Mouse (Mus musculus): ENCODE data around the gene Gnai3. TPM values are rescaled to one million over a fixed set of nuclear protein-coding genes. Genes with fewer than 3 reads are reported as not detected.

The Gnai3 gene
- polyA plus RNA-seq, 1 experiment from 2014 or later, result 112 TPM

DNA sequence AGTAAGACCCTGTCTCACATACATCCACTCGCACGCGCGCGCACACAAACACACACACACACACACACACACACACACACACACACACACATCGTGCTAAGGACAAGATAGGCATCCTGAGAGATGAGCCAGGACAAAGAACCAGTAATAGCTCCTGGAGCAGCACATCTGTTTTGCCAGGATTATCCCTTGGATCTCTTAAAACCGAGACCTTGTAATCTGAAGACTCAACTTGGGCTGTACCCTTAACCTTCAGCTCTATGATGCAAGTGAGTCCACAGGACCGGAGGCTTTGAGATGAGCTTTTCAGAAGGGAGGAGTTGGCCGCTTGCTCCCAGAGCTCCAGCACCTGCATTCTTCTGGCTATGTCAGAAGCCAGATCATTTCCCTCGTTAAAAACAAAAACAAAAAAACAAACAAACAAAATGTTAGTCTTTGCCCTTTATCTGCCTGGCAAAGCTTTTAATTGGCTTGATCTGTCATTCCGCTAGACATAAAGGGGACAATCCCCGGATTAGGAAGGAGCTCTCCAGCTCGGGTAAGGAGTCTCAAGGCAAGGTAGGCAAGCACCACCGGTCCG lies 53.3 kb downstream of the Gnai3 start, which contains the start of gene Gnat2:
Gnat2 (plus strand) TSS at position 254 of the 580 bp plus-strand sequence.
- H3K27me3 ChIP-seq (ENCODE audit: control insufficient read depth, insufficient read depth, low read length), result no peaks in the 10 kb centered on the region
- no peak for DNase-seq (ENCODE audit: low spot score)

DNA sequence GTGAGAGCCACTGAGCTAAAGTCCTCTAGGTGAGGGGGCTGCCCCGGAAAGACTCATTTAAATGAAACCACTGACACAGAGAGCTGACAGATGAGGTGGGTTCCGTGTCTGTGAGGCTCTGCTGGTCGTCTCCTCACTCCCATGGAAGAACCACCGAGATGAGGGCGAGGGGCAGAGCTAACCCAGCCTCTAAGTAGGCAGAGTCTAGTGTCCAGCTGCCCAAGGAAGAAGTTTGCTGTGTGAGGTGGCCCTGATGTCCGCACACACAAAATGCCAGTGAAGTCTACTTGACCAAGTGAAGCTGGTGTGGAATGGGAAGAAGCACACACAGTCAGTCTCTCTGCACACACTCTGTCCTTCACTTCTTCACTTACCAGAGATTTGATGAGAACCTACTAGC lies 53.9 kb downstream of the Gnai3 start:
- TF ChIP-seq EP300 (optimal IDR thresholded peaks at IDR 0.05) (no peak), CTCF (IDR thresholded peaks at IDR 0.05; ENCODE audit: low read depth) (no peak)
- DNase-seq (ENCODE audit: low spot score) (no peak), ATAC-seq (ENCODE audit: low FRiP score, low TSS enrichment) (no peak)
- 68% methylated on average over 6 of the region's 6 CpGs for WGBS
- Histone ChIP-seq H3K27ac (replicated peaks) (no peak overlapping the region), H3K9ac (ENCODE audit: low read length) (no peak overlapping the region), H3K36me3 (ENCODE audit: control insufficient read depth, insufficient read depth, low read length) (no peaks in the 10 kb centered on the region), H3K4me1 (replicated peaks; ENCODE audit: control insufficient read depth, insufficient read depth) (no peaks in the 10 kb centered on the region), H3K27me3 (ENCODE audit: control insufficient read depth, insufficient read depth, low read length) (no peaks in the 10 kb centered on the region), H3K9me3 (ENCODE audit: control insufficient read depth, low read length) (no peaks in the 10 kb centered on the region), H3K4me2 (replicated peaks; ENCODE audit: low read depth) (no peak overlapping the region), H3K4me3 (ENCODE audit: low read depth, low read length) (no peak overlapping the region)

More for the DNA sequence above, 53.3 kb downstream of the Gnai3 start, which contains the start of gene Gnat2:
- Histone ChIP-seq H3K4me1 (replicated peaks; ENCODE audit: control insufficient read depth, insufficient read depth) (no peaks in the 10 kb centered on the region), H3K4me3 (ENCODE audit: low read depth, low read length) (no peak within 1 kb of the TSS), H3K4me2 (replicated peaks; ENCODE audit: low read depth) (no peak within 1 kb of the TSS), H3K9ac (ENCODE audit: low read length) (no peak within 1 kb of the TSS), H3K9me3 (ENCODE audit: control insufficient read depth, low read length) (no peaks in the 10 kb centered on the region), H3K27ac (replicated peaks) (no peak within 1 kb of the TSS), H3K36me3 (ENCODE audit: control insufficient read depth, insufficient read depth, low read length) (no peaks in the 10 kb centered on the region)
- TF ChIP-seq CTCF (IDR thresholded peaks at IDR 0.05; ENCODE audit: low read depth) (no peak), EP300 (optimal IDR thresholded peaks at IDR 0.05) (no peak)
- no peak for ATAC-seq (ENCODE audit: low FRiP score, low TSS enrichment)
- WGBS, result 78% methylated on average over 15 of the region's 15 CpGs

DNA sequence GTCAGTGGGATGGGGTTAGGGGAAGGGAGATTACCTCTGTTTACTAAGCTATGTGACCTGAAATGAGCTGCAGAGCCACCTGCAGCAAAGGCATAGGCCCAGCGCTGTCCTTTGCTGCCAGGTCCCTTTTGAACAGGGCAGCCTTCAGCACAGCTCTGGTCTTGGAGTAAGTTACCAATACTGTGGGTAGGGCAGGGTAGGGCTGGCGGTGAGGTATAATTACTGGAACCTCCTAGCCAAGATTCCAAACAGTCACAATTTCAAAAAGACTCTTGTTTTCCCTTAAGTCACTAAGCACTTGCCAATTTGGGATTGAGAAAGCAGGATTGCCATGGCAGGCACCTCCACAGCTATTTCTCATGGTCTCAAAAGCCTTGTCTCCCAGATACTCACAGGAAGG lies 55.4 kb downstream of the Gnai3 start:
- ATAC-seq (ENCODE audit: low FRiP score, low TSS enrichment), result no peak
- H3K9me3 ChIP-seq (ENCODE audit: control insufficient read depth, low read length), result no peaks in the 10 kb centered on the region
- TF ChIP-seq EP300 (optimal IDR thresholded peaks at IDR 0.05) (no peak), CTCF (IDR thresholded peaks at IDR 0.05; ENCODE audit: low read depth) (no peak)
- no peaks in the 10 kb centered on the region; the same call in 1 of the 2 replicates for H3K4me1 ChIP-seq (replicated peaks; ENCODE audit: control insufficient read depth, insufficient read depth)
- DNase-seq (ENCODE audit: low spot score), result no peak
- H3K27me3 ChIP-seq (ENCODE audit: control insufficient read depth, insufficient read depth, low read length), result no peaks in the 10 kb centered on the region
- H3K4me2 ChIP-seq (replicated peaks; ENCODE audit: low read depth), result no peak overlapping the region
- no peaks in the 10 kb centered on the region for H3K36me3 ChIP-seq (ENCODE audit: control insufficient read depth, insufficient read depth, low read length)
- no peak overlapping the region for H3K9ac ChIP-seq (ENCODE audit: low read length)
- H3K4me3 ChIP-seq (ENCODE audit: low read depth, low read length), result no peak overlapping the region
- H3K27ac ChIP-seq (replicated peaks), result peak overlapping the region; percentile 53; the same call in 1 of the 2 replicates
- WGBS, result 75% methylated on average over 2 of the region's 2 CpGs

DNA sequence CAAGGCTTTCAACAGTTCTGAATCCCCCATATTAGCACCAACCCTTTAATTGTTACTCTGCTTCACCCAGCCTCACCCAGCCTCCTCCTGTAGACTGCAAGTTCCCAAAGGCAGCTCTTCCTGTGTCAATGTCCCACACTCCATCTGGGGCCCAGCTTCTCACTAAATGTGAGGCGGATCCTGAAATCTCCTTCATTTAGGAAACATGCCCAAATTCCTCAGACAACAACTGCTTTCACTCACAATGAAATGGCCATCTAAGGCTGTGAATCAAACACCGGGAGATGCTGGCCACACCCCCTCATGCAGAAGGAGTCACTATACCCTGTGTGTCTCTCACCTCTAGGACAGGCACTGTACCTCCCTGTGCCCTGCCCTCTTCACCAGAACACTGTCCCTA lies 56.0 kb downstream of the Gnai3 start:
- TF ChIP-seq CTCF (IDR thresholded peaks at IDR 0.05; ENCODE audit: low read depth), result no peak
- TF ChIP-seq EP300 (optimal IDR thresholded peaks at IDR 0.05), result no peak
- Histone ChIP-seq H3K36me3 (ENCODE audit: control insufficient read depth, insufficient read depth, low read length) (no peaks in the 10 kb centered on the region), H3K4me1 (replicated peaks; ENCODE audit: control insufficient read depth, insufficient read depth) (no peaks in the 10 kb centered on the region; the same call in 1 of the 2 replicates), H3K4me3 (ENCODE audit: low read depth, low read length) (no peak overlapping the region), H3K4me2 (replicated peaks; ENCODE audit: low read depth) (0 out of 2 replicates have a peak overlapping the region, but pooled peaks have one; percentile 11), H3K9ac (ENCODE audit: low read length) (no peak overlapping the region), H3K27ac (replicated peaks) (peak overlapping the region; percentile 70; the same call in 1 of the 2 replicates), H3K9me3 (ENCODE audit: control insufficient read depth, low read length) (no peaks in the 10 kb centered on the region), H3K27me3 (ENCODE audit: control insufficient read depth, insufficient read depth, low read length) (no peaks in the 10 kb centered on the region)
- WGBS, result 41% methylated on average over 2 of the region's 2 CpGs
- ATAC-seq (ENCODE audit: low FRiP score, low TSS enrichment) (no peak), DNase-seq (ENCODE audit: low spot score) (no peak)

DNA sequence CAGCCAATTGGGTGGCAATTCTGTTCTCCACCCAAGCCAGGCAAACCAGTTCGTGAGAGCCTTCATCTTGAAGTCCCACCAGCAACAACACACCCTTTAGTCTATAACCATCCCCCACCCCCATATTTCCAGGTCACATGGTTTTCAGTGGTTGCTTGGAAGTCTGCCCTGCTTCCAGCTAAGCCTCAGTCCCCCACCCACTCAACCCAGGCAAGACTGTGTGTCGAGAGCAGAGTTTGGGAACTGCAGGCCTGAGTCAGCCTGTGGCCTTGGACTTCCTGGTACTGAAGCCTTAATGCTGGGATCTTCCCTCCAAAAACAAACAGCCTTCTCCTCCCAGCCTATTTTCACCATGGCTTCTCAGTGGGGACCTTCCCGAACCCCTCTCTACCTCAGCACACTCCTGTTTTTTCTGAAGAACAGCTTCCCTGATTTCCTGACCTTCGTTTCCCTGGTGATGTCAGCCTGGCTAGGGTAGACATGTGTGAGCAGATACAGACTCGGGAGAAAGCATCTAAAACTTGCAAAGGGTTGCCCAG lies 57.0 kb downstream of the Gnai3 start:
- no peak for ATAC-seq (ENCODE audit: low FRiP score, low TSS enrichment)
- 34% methylated on average over 5 of the region's 5 CpGs for WGBS
- peak overlapping the region; percentile 11; the same call in 1 of the 2 replicates for H3K4me2 ChIP-seq (replicated peaks; ENCODE audit: low read depth)
- peak overlapping the region; percentile 4; the same call in 1 of the 2 replicates for H3K9ac ChIP-seq (ENCODE audit: low read length)
- H3K36me3 ChIP-seq (ENCODE audit: control insufficient read depth, insufficient read depth, low read length), result no peaks in the 10 kb centered on the region
- no peak for DNase-seq (ENCODE audit: low spot score)
- H3K27ac ChIP-seq (replicated peaks), result peak overlapping the region; percentile 70
- H3K27me3 ChIP-seq (ENCODE audit: control insufficient read depth, insufficient read depth, low read length), result no peaks in the 10 kb centered on the region
- no peaks in the 10 kb centered on the region for H3K9me3 ChIP-seq (ENCODE audit: control insufficient read depth, low read length)
- no peak overlapping the region for H3K4me3 ChIP-seq (ENCODE audit: low read depth, low read length)
- peaks cover 4% of the 10 kb centered on the region; the same call in 1 of the 2 replicates for H3K4me1 ChIP-seq (replicated peaks; ENCODE audit: control insufficient read depth, insufficient read depth)
- TF ChIP-seq EP300 (optimal IDR thresholded peaks at IDR 0.05) (no peak), CTCF (IDR thresholded peaks at IDR 0.05; ENCODE audit: low read depth) (no peak)

DNA sequence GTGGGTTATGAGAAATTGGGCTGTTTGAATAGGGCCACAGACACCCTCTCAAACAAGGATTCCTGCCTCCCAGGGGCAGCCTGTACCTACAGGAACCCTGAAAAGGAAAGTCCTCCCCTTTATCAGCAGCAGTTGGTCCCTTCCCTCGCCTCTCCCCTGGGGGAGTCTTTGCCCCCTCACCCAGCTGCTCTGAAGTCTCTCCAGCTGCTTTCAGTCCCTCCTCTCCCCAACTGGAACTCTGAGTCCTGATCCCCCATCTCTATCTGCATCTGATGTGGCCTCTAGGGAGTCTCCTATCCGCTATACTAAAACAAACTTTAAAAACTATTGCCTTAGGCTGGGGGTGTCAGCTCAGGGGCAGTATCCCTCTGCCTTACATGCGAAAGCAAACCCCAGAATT lies 58.6 kb downstream of the Gnai3 start:
- no peak for ATAC-seq (ENCODE audit: low FRiP score, low TSS enrichment)
- WGBS, result 69% methylated on average over 3 of the region's 3 CpGs
- no peak for TF ChIP-seq EP300 (optimal IDR thresholded peaks at IDR 0.05)
- TF ChIP-seq CTCF (IDR thresholded peaks at IDR 0.05; ENCODE audit: low read depth), result no peak
- peak overlapping the region; percentile 100; the same call in 1 of the 2 replicates for H3K4me2 ChIP-seq (replicated peaks; ENCODE audit: low read depth)
- no peak for DNase-seq (ENCODE audit: low spot score)
- no peak overlapping the region for H3K4me3 ChIP-seq (ENCODE audit: low read depth, low read length)
- H3K27me3 ChIP-seq (ENCODE audit: control insufficient read depth, insufficient read depth, low read length), result no peaks in the 10 kb centered on the region
- no peaks in the 10 kb centered on the region for H3K9me3 ChIP-seq (ENCODE audit: control insufficient read depth, low read length)
- no peak overlapping the region for H3K27ac ChIP-seq (replicated peaks)
- H3K36me3 ChIP-seq (ENCODE audit: control insufficient read depth, insufficient read depth, low read length), result no peaks in the 10 kb centered on the region
- no peak overlapping the region for H3K9ac ChIP-seq (ENCODE audit: low read length)
- H3K4me1 ChIP-seq (replicated peaks; ENCODE audit: control insufficient read depth, insufficient read depth), result peaks cover 4% of the 10 kb centered on the region; the same call in 1 of the 2 replicates
